Mouse (Mus musculus) hindbrain, embryonic 10.5 days (tissue): Measurements from ENCODE around the gene Hpca. TPM values are rescaled to one million over a fixed set of nuclear protein-coding genes. Genes with fewer than 3 reads are reported as not detected.
A peak's percentile ranks its signal among the peaks of the same experiment; 100 is the strongest.

Experiments
- DNase-seq: peaks from one replicate; pipeline ENCODE4 v3.0.0-alpha.2; 2017; ENCODE audit warnings: low spot score
- H3K27ac ChIP-seq: fragments of 300-500 bp; sonication (generic); 2 replicates; pipeline ENCODE4 v1.5.1; 2016; ENCODE audit warnings: mild to moderate bottlenecking, moderate library complexity
- H3K27me3 ChIP-seq: fragments of 300-500 bp; sonication (generic); 2 replicates; pipeline ENCODE4 v1.6.1; 2016; ENCODE audit warnings: mild to moderate bottlenecking; ENCODE audit not compliant: poor library complexity, insufficient read depth, severe bottlenecking
- H3K36me3 ChIP-seq: fragments of 300-500 bp; sonication (generic); 2 replicates; pipeline ENCODE4 v1.6.1; 2016; ENCODE audit warnings: mild to moderate bottlenecking, moderate library complexity
- H3K4me1 ChIP-seq: fragments of 300-500 bp; sonication (generic); replicated peaks from 2 replicates; pipeline ENCODE4 v1.6.1; 2016; ENCODE audit warnings: mild to moderate bottlenecking
- H3K4me3 ChIP-seq: fragments of 300-500 bp; sonication (generic); 2 replicates; pipeline ENCODE4 v1.5.1; 2016; ENCODE audit warnings: mild to moderate bottlenecking, moderate library complexity
- H3K9me3 ChIP-seq: fragments of 300-500 bp; sonication (generic); 2 replicates; pipeline ENCODE4 v1.6.1; 2016; ENCODE audit warnings: mild to moderate bottlenecking, moderate library complexity
- WGBS: fragments of 180-500 bp; shearing (Covaris S2); methylation state at CpG from one replicate; pipeline ENCODE4 v1.1.7; 2016; 5-methylcytosine and 5-hydroxymethylcytosine counted together
- polyA plus RNA-seq: library from polyadenylated mRNA; unstranded; fragments of >200 nt; fragmentation: Nextera tagmentation; extraction: Ambion mirVana; gene quantifications from 2 replicates; pipeline ENCODE4 v1.2.1, GENCODE M21; 2016

Hpca gene
- polyA plus RNA-seq, 1 experiment from 2014 or later: 4.7 TPM

DNA sequence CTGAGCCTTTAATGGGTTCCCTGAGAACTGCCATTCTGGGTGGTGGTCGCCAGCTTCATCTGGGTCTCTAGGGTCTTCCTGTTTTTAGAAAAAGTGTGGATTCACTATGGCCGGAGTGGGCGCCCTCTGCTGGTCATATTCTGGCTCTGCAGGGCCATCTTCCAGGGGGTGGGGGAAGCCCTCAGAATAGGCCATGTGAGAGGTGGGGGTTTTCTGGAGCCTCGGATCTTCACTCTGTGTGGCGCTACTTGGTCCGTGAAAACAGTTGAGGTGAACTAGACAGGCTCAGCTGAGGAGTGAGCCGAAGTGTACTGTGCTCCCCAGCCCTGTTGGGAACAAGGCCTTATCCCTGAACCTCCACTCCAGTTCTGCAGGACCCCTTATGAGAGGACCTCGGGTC is 8.3 kb upstream of the Hpca start:
- peaks cover 47% of the 10 kb centered on the region for H3K27me3 ChIP-seq
- peaks cover 53% of the 10 kb centered on the region for H3K4me1 ChIP-seq
- WGBS: 2% methylated on average over 8 of the region's 8 CpGs
- peak overlapping the region; percentile 38 for H3K4me3 ChIP-seq
- DNase-seq: peak; percentile 81
- H3K27ac ChIP-seq: peak overlapping the region; percentile 69; the same call in 1 of the 2 replicates
- no peaks in the 10 kb centered on the region for H3K36me3 ChIP-seq
- no peaks in the 10 kb centered on the region for H3K9me3 ChIP-seq

DNA sequence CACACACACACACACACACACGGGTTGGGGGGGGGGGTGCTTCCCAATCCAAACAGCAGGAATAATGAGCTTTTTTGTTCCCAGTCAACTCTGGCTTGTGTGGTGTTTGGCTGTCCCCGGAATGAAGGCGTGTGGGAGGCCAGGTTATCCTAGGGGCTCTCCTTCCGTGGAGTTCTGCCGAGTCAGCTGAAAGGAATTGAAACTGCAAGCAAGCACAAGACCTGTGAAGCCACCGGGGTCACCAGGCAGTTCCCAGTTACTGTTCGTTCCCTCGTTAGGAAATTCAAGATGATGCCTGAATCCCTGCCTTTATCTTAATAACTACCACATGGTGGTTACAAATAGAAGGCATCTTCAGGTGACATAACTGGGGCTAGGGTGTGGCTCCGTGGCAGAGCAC is 7.6 kb upstream of the Hpca start:
- Histone ChIP-seq H3K4me3 (no peak overlapping the region), H3K27ac (no peak overlapping the region), H3K4me1 (peaks cover 53% of the 10 kb centered on the region), H3K36me3 (no peaks in the 10 kb centered on the region), H3K27me3 (peaks cover 47% of the 10 kb centered on the region), H3K9me3 (no peaks in the 10 kb centered on the region)
- no peak for DNase-seq
- 54% methylated on average over 9 of the region's 9 CpGs for WGBS

DNA sequence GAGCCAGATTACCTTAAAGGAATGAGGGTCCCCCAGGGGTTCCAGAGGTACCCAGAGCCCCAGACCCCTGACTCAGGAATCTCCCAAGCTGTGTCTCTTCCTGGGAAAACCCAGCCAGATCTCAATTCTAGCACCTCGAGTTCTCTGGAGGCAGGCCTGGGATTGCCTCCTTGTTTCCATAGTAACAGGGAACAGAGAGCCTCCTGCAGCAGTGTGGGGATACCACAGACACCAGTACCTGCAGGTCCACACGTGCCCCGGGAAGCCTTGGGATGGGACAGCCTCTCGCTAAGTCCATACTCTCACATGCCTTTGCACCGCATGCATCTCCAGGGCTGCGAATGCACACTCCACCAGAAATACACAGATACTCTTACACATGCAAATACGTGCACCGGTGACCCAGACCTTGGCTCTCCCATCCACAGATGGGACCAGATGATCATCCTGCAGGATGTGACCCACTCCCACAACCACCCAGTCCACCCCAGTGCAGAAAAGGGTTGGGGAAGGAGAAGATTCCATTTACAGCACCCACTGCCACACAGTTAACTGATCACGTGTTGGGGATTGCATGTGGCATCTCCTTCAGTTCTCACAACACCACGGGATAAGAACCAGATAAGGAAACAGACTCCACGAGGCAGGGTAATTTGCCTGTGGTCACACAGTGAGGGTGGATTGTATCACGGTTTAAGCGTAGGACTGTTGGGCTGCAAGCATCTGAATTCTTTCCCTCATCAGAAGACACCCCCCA is 6.9 kb upstream of the Hpca start:
- H3K36me3 ChIP-seq: no peaks in the 10 kb centered on the region
- peaks cover 54% of the 10 kb centered on the region for H3K4me1 ChIP-seq
- H3K27ac ChIP-seq: no peak overlapping the region
- no peak overlapping the region for H3K4me3 ChIP-seq
- DNase-seq: no peak
- no peaks in the 10 kb centered on the region for H3K9me3 ChIP-seq
- peaks cover 48% of the 10 kb centered on the region for H3K27me3 ChIP-seq
- WGBS: 67% methylated on average over 13 of the region's 13 CpGs

DNA sequence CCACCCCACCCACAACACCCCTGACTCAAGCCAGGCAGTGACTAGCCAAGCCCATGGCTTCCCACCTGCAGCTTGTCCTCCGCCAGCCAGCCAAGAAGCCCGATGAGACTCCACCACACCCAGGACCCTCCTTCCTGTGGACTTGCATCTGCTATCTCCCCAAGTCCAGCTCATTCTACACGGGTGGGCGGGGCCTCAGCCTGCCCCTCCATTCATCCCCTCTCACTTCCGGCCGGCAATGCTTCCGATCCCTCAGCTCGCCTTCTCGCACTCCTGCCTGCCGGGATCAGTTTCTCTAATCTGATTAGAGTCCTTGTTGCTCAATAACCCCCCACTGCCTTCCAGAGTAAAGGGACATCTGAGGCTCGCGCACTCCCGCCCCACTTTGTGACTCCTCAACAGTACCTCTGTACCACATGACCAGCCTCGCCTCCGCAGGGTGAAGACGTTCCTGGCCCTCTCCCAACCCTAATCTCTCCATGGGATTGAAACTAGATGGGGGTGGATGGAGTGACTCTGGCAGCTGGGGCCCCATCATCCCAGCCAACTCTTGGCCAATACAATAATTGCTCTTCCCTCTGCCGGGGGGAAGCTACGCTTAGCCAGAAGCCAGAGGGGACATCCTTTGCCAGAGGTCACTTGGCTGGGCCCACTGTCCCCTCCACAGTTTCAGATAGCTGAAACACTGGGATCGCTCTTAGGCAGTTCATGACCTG is 4.1 kb upstream of the Hpca start:
- Histone ChIP-seq H3K4me1 (peaks cover 63% of the 10 kb centered on the region), H3K27me3 (peaks cover 60% of the 10 kb centered on the region), H3K36me3 (no peaks in the 10 kb centered on the region), H3K9me3 (no peaks in the 10 kb centered on the region), H3K4me3 (peak overlapping the region; percentile 39), H3K27ac (0 out of 2 replicates have a peak overlapping the region, but pooled peaks have one; percentile 3)
- DNase-seq: no peak
- 15% methylated on average over 19 of the region's 19 CpGs for WGBS

DNA sequence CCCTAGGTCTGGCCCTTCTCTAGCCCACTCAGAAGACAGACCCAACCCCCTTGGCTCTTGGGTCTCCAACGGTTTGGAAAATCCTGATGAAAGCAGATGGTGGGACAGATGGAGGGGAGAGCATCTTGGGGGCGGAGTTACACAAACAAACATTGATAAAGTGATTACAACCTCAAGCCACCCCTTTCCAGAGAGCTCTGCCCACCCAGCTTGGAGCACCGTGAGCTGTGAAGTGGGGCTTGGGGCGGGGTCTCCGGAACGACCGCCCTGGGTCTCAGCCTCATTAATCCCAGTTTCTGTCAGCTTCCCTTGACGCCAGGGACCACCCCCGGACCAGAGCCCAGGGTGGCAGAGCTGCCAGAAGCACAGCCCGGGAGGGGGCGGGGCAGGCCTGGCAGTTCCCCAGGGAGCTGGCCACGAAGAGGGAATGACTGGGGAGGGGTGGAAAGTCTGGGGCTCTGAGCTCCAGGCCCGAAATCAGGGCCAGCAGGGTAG is 2.9 kb upstream of the Hpca start:
- peak overlapping the region; percentile 3 for H3K27ac ChIP-seq
- H3K4me3 ChIP-seq: peak overlapping the region; percentile 39
- no peak for DNase-seq
- H3K4me1 ChIP-seq: peaks cover 60% of the 10 kb centered on the region
- H3K27me3 ChIP-seq: peaks cover 69% of the 10 kb centered on the region
- WGBS: 9% methylated on average over 13 of the region's 13 CpGs
- no peaks in the 10 kb centered on the region for H3K9me3 ChIP-seq
- H3K36me3 ChIP-seq: no peaks in the 10 kb centered on the region

DNA sequence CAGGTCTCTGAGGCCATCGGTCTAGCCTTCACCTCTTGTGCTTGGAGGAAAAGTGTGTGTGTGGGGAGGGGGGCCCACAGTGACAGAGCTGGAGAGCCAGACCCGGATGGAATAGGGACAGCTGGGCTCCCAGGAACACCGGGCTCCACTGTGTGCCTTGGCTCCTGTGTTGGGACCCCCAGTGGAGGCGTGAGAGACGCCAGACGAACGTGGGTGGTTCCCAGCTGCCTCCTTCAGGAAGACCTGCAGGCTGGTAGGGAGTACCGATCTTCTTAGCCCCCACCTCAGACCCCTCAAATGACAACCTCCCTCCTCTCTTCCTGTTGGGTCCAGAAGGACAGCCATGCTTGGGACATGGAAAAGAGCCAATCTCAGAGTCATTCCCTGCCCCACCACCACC is 883 bp upstream of the Hpca start:
- H3K9me3 ChIP-seq: no peaks in the 10 kb centered on the region
- peaks cover 42% of the 10 kb centered on the region for H3K4me1 ChIP-seq
- H3K27ac ChIP-seq: no peak overlapping the region
- peaks cover 85% of the 10 kb centered on the region for H3K27me3 ChIP-seq
- 37% methylated on average over 8 of the region's 8 CpGs for WGBS
- no peaks in the 10 kb centered on the region for H3K36me3 ChIP-seq
- DNase-seq: no peak
- no peak overlapping the region for H3K4me3 ChIP-seq

DNA sequence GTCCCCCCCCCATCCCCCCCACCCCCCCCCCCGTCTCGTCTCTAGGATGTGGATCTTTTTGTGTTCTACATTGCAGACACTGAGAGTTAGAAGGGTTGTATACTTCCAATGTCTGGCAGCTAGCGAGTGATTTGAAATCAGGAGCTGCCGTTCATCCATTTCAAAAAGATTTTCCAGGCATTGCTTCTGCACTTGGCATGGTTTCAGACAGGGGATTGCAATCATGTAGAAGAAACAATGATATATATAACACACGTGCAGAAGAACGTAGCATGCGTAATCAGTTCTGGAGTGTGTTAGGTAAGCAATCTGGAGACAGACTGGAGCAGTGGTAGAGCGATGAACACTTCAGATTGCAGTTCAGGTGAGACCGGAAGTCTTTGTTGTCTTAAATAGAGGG is 271 bp upstream of the Hpca start:
- Histone ChIP-seq H3K4me3 (no peak overlapping the region), H3K27me3 (peaks cover 85% of the 10 kb centered on the region), H3K36me3 (no peaks in the 10 kb centered on the region), H3K27ac (no peak overlapping the region), H3K9me3 (no peaks in the 10 kb centered on the region), H3K4me1 (peaks cover 42% of the 10 kb centered on the region)
- 41% methylated on average over 9 of the region's 9 CpGs for WGBS
- DNase-seq: no peak

DNA sequence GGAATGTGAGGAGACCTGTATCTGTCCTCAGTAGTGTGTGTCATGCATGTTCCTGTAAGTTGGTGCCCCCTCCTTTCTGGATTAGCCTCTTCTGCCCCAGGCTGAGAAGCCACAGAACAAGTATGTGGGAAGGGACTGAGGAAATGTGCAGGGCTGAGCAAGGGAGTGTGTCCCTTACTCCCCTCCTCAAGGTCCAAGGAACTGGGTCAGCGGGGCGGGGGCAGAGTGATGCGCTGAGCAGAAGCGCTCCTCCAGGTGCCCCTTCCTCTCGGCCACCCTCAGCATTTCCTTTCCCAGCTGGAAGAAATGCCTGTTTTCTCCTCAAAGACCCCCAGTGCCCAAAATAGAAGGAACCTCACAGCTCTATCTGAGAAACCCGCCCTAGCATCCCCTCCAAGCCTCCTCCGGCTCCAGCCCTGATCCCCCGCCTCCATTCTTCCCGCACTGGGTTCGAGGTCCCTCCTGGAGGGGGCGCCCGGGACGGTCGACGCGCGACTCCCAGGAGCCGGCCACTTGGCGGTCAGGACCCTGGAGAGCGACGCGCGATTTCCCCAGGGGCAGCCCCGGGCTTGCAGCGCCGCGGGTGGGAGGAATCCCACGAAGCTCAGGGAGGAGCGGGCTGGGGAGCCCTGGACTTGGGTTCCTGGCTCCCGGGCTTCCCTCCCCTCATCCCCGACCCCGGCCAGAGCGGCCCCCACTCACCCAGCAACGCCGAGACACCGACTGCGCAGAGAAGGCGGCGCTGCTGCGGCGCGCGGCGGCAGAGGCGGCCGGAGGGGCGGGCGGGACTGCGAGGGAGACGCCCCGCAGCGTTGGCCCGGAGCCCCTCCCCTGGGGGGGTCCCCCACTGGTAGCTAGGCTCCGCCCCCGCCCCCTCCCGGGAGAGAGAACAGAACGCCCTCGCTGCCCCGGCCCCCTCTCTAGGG is 1.1 kb downstream of the Hpca start:
- WGBS: 2% methylated on average over 58 of the region's 59 CpGs
- DNase-seq: peak; percentile 70
- Histone ChIP-seq H3K36me3 (no peaks in the 10 kb centered on the region), H3K4me3 (peak overlapping the region; percentile 57), H3K27ac (peak overlapping the region; percentile 76), H3K4me1 (peaks cover 36% of the 10 kb centered on the region), H3K27me3 (peaks cover 81% of the 10 kb centered on the region), H3K9me3 (no peaks in the 10 kb centered on the region)

DNA sequence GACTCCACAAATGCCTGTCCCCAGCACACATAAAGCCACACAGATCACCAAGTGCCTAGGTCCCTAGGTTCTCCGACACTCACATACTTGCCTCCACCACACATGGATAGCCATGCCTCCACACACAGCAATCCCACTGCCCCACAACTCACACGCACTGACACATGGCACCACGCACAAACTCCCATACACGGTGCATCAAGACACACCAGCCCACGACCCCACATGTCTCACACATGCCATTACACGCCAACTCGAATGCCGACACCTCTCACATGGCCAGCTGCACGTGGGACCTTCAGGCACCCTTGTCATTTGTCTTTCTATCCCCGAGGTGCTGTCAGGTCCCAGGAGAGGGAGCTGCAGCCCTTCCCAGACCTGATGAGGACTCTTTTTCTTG is 2.1 kb downstream of the Hpca start:
- H3K27ac ChIP-seq: no peak overlapping the region
- H3K36me3 ChIP-seq: no peaks in the 10 kb centered on the region
- peaks cover 80% of the 10 kb centered on the region for H3K27me3 ChIP-seq
- peaks cover 34% of the 10 kb centered on the region for H3K4me1 ChIP-seq
- no peak overlapping the region for H3K4me3 ChIP-seq
- 81% methylated on average over 10 of the region's 10 CpGs for WGBS
- no peak for DNase-seq
- no peaks in the 10 kb centered on the region for H3K9me3 ChIP-seq

DNA sequence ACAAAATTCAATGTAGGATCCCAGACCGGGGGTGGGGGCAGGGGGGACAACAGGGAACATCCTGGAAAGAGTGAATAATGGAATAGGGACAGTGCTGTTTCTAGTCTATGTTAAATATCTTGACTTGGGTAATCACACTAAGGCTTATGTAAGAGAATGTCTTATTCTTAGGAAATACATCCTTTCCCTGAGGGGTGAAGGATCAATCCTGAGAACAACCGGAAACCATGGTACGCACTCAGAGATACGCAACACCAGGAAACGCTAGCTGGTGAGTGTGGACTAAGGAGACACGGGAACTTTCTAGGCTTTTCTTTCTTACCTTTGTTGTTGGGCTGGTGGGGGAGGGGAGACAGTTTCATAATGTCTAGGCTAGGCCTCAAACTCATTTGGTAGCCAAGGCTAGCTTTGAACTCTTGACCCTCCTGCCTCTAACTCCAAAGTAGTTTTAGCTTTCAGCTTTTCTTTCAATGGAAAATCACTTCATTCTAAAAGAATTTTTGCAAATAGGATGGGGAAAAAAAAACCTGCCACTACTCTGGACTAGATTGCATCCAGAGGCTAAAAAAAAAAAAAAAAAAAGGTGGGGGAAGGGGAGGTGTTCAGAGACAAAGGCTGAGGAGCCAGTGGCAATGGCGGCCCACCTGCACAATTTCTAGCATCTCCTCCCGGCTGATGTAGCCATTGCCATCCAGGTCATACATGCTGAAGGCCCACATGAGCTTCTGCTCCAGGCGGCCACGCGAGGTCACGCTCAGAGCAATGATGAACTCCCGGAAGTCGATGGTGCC is 3.9 kb downstream of the Hpca start:
- H3K27ac ChIP-seq: no peak overlapping the region
- 89% methylated on average over 14 of the region's 14 CpGs for WGBS
- no peak overlapping the region for H3K4me3 ChIP-seq
- DNase-seq: no peak
- H3K9me3 ChIP-seq: no peaks in the 10 kb centered on the region
- peaks cover 41% of the 10 kb centered on the region for H3K4me1 ChIP-seq
- H3K36me3 ChIP-seq: no peaks in the 10 kb centered on the region
- peaks cover 79% of the 10 kb centered on the region for H3K27me3 ChIP-seq

DNA sequence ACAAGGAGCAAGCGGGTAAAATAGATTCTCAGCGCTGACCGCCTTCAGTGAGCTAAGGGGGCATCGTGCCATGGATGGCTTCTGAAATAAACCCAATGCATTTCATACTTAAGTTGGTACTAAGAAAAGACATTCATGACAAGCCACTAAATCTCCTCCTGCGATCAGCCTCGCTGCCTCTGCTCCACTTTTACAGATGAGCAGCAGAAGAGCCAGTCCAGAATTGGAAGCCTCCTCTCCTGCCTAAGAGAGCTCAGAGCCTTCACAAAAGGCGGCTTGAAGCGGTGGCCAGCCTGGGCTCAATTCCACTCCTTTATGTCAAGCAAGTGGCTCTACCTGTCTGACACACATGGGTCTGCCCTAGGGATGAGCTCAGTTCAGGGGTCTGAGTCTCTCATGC is 5.1 kb downstream of the Hpca start:
- Histone ChIP-seq H3K4me1 (peaks cover 48% of the 10 kb centered on the region), H3K9me3 (no peaks in the 10 kb centered on the region), H3K4me3 (no peak overlapping the region), H3K27ac (no peak overlapping the region), H3K36me3 (no peaks in the 10 kb centered on the region), H3K27me3 (peaks cover 67% of the 10 kb centered on the region)
- WGBS: 93% methylated on average over 8 of the region's 8 CpGs
- no peak for DNase-seq
